Mouse (Mus musculus) frontal cortex, postnatal 25 days (tissue): Measurements from ENCODE around the gene Tex52.
"Not testable (repeated sequence)": the region's sequence is repeated elsewhere in the genome, so short reads cannot be mapped to it uniquely, and the experiment has no call there.

Source experiments
- DNase-seq, 2 experiments: peaks; one replicate each; pipeline ENCODE4 v3.0.0; 2022; ENCODE audit warnings: low spot score in 2 of 2

The Tex52 gene

GRCm38 (mm10) chr6:128380594-128381167 is 5.4 kb downstream of the Tex52 start:
- not testable (repeated sequence) for DNase-seq

- no peak for DNase-seq
Measured at GRCm38 (mm10) chr6:128381254-128381653, 6.0 kb downstream of the Tex52 start.

GRCm38 (mm10) chr6:128383752-128384151 is 8.5 kb downstream of the Tex52 start:
- DNase-seq = no peak

GRCm38 (mm10) chr6:128385026-128385425 is 9.8 kb downstream of the Tex52 start:
- no peak for DNase-seq

GRCm38 (mm10) chr6:128389185-128389584 is 13.9 kb downstream of the Tex52 start:
- DNase-seq = no peak

GRCm38 (mm10) chr6:128390683-128391082 is 15.4 kb downstream of the Tex52 start:
- no peak for DNase-seq

- DNase-seq = no peak
Measured at GRCm38 (mm10) chr6:128397574-128398261, 22.5 kb downstream of the Tex52 start.

GRCm38 (mm10) chr6:128398996-128399395 is 23.7 kb downstream of the Tex52 start, which contains the start of gene Nrip2:
Gene Nrip2 (plus strand): TSS chr6:128399296.
- no peak for DNase-seq

- DNase-seq = no peak
Measured at GRCm38 (mm10) chr6:128399421-128400185, 24.3 kb downstream of the Tex52 start.

- no peak for DNase-seq
Measured at GRCm38 (mm10) chr6:128404708-128405107, 29.5 kb downstream of the Tex52 start.

- DNase-seq = no peak
Measured at GRCm38 (mm10) chr6:128408544-128409125, 33.4 kb downstream of the Tex52 start.

GRCm38 (mm10) chr6:128410305-128410704 is 35.0 kb downstream of the Tex52 start:
- DNase-seq = no peak

GRCm38 (mm10) chr6:128411115-128411514 is 35.9 kb downstream of the Tex52 start:
- peak; percentile 87 to 91 for DNase-seq

GRCm38 (mm10) chr6:128416169-128416568 is 40.9 kb downstream of the Tex52 start:
- no peak for DNase-seq

- DNase-seq = no peak
Measured at GRCm38 (mm10) chr6:128418076-128418475, 42.8 kb downstream of the Tex52 start.

GRCm38 (mm10) chr6:128421036-128421435 is 45.8 kb downstream of the Tex52 start:
- DNase-seq = no peak

GRCm38 (mm10) chr6:128421480-128421879 is 46.2 kb downstream of the Tex52 start:
- DNase-seq = no peak

- DNase-seq = no peak
Measured at GRCm38 (mm10) chr6:128423496-128424268, 48.4 kb downstream of the Tex52 start.

GRCm38 (mm10) chr6:128424269-128425019 is 49.2 kb downstream of the Tex52 start, which contains the start of gene Itfg2:
Gene Itfg2 (minus strand): TSS chr6:128424931.
- DNase-seq = peak; percentile 94 to 96

GRCm38 (mm10) chr6:128425046-128425445 is 49.8 kb downstream of the Tex52 start:
- no peak for DNase-seq

- no peak for DNase-seq
Measured at GRCm38 (mm10) chr6:128427571-128427970, 52.3 kb downstream of the Tex52 start.
